Mouse (Mus musculus): ENCODE data around the gene Slc36a3.

GRCm38 (mm10) chr11:55190216-55190615 lies 38.7 kb upstream of the Slc36a3 start:
- TF ChIP-seq POLR2A (IDR thresholded peaks at IDR 0.05; ENCODE audit: insufficient read length, low read depth) (no peak), SRF (IDR thresholded peaks at IDR 0.05; ENCODE audit: control insufficient read depth, insufficient read length, low read depth) (no peak), CEBPB (IDR thresholded peaks at IDR 0.05; ENCODE audit: insufficient read depth, poor library complexity, severe bottlenecking) (no peak), E2F4 (IDR thresholded peaks at IDR 0.05; ENCODE audit: insufficient read depth) (no peak), MAX (IDR thresholded peaks at IDR 0.05; ENCODE audit: low read depth) (no peak)
